Mouse (Mus musculus) right cerebral cortex, postnatal 4 days (tissue): Measurements from ENCODE around the gene Patj.

Experiments used
- DNase-seq: peaks from one replicate; pipeline ENCODE4 v3.0.0-alpha.2; 2022

Patj gene

DNA sequence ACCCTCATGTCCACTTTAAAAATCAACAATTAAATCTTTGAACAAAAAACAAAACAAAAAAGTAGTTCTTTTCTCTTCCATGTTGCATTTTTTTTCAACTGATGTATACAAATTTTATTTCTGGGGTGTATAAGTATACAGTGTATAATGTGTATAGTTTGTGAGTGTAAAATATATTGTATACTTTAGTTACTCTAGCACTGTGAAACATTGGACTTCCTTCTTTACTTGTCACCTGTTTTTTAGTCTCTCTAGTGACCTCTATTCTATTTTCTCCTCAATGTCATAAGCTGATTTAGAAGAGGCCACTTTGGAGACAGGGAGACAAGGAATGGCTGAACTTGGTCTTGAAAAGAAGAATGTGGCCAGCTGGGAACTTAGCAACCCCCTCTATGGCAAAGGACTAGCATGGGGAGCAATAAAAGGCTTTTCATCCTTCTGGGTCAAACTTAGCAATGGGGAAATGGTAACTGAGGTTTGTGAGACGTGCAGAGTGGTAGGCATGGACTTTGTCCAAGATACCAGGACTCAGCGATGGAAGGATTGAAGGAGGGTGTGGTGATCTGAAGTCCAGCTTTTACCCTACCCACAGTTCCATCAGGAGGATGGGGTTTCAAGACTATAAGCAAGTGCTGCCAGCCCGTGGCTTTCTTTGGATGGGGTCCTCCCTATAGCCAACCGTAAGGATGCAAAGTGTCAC, 54.1 kb downstream of the Patj start:
- no peak for DNase-seq

DNA sequence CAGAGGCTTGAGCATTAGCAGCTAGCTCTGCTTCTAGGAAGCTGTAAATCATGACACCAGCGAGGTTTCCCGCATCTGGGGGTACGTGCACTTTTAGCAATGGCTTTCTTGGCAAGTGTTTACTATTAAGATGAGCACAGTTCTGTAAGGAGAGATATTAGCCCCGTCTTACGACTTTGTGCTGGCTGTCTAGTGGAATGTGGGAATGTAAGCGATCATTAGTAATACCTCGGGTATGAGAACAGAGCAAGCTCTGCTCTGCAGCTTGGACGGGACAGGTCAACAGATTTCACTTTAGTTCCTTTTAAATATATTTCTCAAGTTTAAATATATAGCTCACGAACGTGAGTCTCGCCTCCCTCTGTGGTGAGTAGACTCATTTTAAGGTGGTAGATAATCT, 54.7 kb downstream of the Patj start:
- DNase-seq = no peak

DNA sequence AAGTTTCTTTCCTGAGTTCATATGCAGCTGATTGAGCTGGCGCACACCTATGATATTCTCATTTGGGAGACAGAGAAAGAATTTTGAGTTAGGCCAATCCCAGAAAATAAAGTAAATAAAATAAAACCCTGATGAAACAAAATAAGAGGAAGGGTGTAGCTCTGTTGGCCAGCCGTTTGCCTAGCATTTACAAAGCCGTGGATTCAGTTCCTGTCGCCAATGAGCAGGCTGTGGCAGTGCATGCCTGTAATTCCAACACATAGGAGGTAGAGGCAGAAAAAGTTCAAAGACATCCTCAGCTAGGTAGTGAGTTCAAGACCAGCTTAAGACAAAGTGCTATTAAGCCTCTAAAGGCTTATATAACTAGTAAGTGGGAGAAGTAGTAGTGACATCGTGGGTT, 55.2 kb downstream of the Patj start:
- DNase-seq = no peak

DNA sequence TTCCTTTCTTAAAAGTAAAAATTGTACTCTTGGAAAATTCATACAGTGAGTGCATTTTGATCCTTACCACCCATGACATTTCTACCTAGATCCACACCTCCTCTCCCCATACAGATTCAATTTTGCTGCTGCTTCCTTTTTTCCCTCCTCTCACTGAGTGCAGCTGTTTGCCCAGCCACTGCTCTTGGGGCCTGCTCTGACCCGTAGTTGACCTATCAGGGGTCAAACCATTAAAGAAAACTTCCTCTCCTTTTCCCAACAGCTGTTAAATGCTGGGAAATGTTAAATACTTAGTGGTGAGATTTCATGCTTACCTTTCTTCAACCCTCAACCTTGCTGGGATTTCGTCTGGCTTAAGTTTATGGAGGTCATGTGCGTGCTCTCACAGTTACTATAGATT, 55.7 kb downstream of the Patj start:
- DNase-seq = no peak

DNA sequence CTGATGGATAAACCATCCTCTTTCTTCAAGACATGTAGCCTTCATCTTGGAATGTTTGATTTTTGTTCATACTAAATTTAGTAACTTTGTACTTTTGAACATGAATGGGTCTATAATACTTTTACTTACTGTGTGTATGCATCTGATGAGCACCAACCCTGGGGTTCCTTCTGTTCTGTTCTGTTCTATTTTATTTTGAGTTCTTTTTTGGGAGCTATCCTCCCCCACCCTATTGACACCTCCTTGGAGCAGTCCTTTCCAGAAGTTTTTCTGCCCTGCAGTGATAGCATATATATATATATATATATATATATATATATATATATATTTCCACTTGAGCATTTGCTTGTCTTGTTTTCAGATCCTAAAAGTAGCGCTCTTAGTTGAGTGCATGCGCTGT, 57.1 kb downstream of the Patj start:
- DNase-seq = no peak

DNA sequence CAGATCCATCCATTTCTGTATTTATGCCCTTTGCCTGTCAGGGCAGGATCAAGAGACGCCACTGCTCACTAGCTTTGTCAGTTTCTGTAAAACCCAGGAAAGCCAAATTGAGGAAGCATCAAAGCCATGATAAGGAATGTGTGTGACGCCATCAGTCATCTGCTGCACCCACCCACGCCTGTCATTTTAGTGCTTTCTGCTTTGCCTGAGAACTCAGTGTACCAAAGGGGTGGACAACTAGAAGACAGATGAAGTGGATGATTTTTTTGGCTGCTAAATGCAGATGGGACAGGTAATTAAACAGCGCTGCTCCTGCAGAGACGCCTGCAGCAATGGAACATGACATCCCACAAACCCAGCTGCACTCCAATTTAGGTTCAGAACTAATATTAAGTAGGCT, 57.6 kb downstream of the Patj start:
- DNase-seq = no peak

DNA sequence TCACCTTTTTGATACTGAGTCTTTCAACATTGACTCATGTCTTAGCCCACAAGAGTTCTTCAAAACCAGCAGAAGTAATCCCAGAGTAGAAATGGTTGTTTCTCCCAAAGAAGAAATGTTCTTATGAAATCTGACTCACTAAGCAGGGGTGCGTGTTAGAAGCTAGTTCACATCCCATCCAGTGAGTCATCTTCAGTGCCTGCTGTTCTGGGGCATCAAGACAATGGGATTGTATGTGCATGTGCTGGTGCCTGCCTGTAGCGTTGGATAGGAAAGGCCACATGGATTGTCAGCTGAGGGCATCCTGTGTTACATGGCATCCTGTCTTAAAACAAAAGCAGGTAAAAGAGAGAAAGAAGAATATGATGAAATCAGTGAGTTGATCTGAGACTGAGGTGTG, 59.8 kb downstream of the Patj start:
- no peak for DNase-seq

DNA sequence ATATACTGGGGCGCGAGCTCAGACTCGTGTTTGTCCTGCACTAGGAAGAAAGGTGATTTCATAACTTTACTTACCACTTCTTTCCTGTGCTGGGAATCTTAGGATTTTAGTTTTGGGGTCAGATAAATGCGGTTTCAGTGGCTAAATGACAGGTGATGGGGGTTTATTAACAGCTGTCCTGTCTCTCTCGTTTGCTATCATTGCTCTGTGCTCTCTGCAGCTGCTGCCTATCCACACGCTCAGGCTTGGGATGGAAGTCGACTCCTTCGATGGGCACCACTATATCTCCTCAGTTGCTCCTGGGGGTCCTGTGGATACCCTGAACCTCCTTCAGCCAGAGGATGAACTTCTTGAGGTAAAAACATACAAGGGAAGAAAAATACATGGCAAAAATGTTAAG, 60.3 kb downstream of the Patj start:
- DNase-seq = no peak

DNA sequence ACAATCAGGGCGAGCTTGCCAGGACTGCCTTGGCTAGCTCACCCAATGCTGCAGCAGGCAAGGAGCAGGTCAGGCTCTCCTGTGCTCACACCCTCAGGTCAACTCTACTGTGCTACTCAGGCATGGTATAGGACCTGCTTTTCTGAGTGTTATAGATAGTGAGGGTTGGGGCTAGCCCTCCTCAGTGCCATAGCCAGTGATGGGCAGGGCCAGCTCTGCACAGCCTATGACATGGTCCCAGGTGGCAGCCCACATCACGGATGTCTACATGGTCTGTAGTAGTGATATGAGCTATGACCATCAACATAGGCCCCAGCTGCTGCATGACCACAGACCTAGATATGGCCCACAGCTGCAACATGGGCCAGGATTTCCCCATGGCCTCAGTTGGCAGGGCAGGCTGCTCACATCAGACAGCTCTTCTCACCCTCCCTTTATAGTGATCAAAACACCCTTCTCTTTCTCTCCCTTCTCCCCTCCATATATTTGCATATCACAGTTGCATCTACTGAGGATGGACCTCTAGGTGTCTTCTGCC, 66.3 kb downstream of the Patj start:
- no peak for DNase-seq

DNA sequence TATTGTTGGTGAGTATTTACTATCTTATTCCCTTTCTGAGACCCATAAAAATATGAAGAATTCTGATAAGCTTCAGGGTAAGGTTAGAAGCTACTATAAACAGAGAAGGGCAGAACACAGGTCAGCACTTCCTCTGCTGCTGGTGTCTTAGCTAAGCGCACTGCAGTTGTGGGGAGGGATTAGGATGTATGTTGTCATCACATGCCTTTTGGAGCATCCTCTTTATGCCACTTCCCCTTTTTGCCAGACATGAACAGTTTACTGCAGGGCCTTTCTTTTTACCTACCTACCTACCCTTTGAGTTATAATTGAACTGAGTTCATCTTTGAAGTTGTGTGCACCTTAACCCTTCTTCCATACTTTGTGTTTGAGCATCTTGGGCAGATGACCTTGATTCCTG, 69.9 kb downstream of the Patj start:
- DNase-seq = no peak

DNA sequence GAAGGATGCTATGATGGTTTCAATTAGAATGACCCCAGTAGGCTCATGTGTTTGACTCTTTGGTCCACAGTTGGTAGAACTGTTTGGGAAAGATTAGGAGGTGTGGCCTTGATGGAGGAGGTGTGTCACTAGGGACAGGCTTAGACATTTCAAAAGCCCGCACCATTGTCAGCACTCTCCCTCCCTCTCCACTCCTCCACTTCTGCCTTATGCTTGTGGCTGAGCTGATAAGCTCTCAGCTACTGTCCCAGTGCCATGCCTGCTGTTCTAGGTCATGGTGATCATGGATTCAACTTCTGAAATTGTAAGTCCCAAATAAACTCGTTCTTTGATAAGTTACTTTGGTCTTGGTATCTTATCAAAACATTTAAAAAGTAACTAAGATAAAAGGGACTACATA, 70.3 kb downstream of the Patj start:
- no peak for DNase-seq

DNA sequence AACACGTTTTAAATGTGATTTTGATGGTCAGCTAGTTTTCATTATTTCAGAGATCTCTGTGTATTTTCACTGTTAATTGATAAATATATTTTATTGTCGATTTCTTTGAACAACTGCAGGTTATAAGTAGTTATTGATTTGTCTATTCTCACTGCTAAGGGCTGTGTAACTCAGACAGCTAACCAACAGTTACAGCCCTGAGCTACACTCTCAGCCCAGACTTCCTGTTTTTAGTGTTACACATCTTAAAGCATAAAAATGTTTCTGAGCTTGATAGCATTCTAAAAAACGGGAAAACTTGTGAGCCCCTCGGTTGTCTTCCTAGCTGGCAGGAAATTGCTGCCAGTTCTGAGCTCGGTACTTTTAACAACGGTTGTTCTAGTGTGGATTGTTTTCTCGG, 75.8 kb downstream of the Patj start:
- no peak for DNase-seq

DNA sequence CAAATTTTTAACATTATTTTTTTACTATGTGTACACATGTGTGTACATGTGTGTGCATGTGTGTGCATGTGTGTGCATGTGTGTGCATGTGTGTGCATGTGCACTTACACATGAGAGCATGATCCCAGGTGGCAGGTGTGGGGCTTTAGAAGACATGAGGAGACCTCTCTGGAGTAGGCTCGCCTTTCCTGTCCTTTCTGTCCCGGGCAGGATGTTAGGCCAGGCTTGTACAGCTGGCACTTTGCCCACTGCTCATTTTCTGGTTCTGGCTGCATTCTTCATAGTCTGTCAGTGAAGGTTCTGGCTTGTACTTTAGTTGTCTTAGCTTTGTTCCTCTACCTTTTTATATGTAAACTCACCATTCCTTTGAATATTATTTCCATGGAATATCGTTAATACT, 77.9 kb downstream of the Patj start:
- DNase-seq = peak; percentile 17

DNA sequence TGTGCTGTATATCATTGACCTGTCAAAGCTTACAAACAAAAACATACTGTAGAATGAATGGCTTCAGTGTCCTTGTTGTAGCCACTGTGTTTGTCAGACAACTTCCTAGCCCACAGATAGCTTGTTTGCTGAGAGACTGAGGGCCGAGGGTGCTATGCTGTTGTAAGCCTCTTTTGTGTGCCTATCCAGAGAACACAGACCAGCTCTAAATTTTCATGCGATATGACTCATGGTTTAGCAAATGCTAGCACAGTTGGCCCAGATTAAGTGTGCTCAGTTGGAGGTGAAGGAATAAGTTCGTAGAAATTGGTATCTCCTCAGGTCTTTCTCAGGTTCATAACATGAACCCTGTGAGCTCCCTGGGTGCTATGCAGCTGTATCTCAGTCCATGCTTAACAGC, 82.4 kb downstream of the Patj start:
- DNase-seq = no peak

DNA sequence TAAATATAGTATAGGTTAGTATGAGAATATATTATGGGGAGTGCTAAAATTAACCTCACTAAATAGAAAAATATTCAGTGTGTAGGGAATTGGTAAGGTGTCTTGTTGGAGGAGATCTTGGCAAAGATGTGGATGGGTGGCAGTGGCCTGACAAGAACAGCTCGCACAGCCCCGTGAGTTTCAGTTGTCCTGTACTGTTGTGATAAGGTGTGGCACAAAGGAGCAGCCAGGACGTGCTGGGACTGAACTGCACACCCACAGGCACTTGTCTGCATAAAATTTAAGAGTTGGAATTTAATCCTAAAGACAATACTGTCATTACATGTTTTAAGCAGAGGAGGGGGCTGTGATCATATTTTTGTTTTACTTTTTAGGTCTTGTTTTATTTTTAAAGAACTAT, 90.9 kb downstream of the Patj start:
- no peak for DNase-seq

DNA sequence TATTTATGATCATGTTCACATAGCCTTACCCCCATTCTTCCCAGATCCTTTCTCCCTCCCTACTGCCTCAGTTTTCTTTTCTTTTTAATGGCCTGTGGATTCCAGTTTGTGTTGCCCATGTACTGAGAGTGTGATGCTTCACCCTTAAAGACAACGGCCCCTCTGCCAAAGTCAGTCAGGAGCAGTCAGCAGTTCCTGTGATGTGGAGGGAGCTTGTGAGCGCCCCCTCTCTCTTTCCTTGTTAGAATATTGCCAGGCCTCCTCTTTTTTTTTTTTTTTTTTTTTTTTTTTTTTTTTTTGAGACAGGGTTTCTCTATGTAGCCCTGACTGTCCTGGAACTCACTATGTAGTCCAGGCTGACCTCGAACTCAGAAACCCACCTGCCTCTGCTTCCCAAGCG, 91.3 kb downstream of the Patj start:
- DNase-seq = no peak

DNA sequence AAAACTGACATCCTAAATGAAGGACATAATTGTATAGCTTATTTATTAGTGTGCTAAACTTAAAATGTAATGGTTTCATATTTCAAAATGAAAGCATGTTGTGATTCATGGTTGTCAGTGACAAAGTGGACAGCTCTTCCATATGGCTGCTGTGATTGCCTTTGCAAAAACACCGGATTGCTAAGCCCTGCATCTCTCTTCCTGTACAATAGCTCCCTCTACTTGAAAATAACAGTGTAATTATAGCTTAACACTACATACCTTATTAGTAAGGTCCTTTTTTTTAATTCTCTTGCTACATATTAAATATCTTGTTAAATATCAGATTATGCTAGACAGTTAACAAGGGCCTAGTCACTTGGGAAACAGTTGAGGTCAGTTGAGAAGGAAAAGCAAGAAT, 93.8 kb downstream of the Patj start:
- no peak for DNase-seq

DNA sequence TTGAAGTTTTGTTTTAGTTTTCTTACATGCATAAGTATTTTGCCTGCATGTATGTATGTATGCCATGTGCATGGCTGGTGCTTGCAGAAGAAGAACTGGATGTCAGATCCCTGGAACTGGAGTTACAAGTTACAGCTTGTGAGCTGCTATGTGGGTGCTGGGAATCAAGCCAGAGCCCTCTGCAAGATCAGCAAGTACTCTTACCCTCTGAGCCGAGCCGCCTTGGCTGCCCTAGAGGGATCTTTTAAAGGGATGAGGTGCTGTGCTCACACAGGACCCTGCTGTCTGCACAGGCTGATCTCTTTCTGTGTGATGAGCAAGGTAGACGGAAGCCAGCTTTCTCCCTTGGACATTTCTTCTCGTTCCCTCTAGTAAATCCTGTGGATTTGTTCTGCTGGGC, 102.8 kb downstream of the Patj start:
- DNase-seq = no peak

DNA sequence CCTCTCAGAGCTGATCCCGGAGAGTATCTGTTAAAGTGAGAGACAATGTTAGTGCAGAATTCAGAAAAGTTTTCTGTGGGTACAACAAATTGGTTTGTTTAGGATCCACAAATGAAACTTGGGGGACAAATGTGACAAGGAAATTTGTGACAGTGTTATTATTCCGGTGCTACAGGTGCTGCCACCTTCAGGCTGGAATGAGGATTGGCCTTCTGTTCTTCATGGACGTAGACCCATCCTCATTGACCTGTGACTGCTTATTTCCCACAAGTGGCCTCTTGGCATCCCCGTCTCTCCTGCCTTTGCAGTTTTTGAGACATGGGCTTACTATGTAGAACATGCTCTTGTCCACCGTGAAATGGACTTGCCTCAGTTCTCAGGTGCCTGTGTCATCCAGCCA, 104.6 kb downstream of the Patj start:
- no peak for DNase-seq

DNA sequence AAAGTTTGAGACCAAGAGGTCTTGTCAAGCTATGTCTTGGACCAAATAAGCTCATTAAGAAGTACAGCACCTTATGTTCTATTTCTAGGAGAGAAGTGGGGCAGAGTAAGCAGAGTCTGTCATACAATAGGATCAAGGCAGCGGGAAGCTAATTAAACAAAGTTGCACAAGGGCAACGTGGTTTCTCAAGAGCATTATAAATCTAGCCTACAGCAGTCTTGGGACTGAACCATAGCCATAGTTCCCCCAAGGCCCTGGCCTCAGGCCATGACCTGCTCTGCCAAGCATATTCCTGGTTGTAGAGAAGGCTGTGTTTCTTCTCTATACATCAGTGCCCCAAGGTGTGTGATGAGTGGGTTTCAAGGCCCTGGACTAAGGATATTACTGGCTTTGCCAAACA, 105.3 kb downstream of the Patj start:
- DNase-seq = no peak

DNA sequence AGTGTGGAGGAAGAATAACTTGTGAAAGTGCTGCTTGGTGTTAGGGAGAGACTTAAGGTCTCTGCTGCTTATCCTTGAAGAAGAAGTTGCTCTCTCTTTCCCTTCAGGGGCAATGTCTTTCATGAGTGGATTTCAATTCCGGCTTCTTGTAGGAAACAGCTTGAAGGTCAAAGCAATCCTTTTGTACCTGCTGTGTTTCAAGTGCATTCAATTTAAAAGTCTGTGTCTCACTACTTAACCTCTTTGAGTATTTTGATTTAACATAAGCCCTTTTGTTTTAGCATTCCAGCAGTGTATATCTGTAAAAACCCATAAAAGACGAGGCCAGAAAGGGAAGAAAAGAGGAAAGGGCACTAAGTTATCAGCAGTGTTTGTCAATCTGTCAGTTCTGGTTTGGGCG, 109.2 kb downstream of the Patj start:
- DNase-seq = no peak

DNA sequence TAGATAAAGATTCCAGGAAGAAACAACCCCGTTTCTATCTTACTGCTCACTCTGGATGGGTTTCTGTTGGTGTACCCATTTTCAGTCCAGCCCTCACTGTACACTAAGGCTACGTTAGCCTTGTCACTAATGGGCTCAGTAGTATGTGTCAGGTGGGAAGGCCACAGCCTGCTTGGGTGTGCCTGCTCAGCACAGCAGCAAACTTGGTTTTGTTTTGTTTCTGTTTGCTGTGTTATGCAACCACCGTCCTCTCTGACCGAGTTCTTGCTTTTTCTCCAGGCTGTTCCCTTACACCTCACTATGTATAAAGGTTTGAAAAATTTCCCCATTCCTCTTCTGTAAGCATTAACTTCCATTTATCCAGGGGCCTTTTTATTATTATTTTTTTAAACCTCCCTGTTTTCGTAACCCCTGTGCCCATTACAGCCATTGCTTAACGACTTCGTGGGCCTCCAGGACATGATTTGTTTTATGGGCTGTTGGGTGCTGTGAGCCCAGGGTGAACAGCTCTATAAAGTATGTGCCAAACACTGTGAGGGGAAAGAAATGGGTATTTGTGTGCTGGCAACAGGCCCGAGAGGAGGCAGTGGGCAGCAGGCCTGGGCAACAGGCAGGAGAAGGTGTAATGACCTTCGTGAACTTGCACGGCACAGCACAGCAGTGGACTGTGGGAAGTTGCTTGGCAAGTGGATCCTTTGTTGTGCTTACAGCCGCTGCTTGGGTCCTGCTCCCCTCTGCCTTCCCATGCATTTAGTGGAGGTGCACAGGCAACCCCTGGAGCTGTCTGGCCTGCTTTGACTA, 113.1 kb downstream of the Patj start:
- DNase-seq = no peak

DNA sequence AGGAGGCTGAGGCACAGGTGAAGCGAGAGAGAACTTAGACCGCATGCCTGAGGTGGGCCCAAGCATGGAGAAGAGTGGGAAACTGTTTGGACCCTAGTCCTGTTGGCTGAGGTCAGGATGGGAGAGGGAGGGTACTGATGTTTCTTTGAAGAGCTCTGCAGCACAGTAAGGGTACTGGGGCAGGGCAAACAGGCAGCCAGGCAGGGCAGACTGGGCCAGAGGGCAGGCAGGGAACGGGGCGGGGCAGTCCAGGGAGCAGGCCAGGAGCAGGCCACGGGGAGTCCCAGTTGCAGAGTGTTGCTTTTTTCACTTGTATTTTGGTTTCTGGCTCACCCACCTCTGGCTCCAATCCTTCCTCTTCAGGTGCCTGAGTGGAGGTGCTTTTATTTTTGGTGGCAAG, 114.4 kb downstream of the Patj start:
- no peak for DNase-seq

DNA sequence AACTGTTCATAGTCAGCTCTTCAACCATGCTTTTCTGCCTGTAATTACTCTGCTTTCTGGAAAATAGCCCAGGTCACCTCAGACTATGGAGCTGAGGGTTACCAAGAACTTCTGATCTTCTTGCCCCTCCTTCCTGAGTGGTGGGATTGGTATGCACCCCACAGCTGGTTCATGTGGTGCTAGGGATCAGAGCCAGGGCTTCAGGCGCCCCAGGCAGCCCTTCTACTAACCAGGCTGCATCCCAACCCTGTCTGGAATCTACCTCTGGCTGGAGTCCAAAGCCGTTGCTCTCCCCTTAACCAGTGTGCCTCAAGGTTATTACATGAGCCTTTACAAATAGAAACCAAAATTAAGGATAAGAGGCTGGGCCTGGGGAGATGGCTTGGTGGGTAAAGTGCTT, 115.7 kb downstream of the Patj start:
- no peak for DNase-seq
